In the genomic region with DNA sequence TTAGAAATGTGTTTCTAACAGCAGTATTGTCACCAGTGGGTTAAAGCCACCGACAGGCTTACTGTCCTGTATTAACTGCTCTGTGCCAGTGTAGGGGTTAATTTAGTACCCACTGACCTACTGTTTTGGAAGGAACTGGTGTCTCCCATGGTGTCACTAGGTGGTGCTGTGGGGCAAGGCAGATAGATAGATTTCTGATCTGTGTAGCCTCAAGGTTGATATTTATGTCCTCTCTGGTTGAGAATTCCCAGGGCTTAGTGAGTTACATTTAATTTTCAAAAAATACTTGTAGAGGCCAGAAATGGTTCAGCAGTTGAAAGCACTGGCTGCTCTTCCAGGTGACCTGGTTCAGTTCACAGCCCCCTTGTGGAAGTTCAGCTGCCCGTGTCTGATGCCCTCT, we compare ENCODE assay signal across 9 mouse cellular contexts. TPM values are rescaled to one million over a fixed set of nuclear protein-coding genes. Genes with fewer than 3 reads are reported as not detected.
DNase-seq lines count a peak whose midpoint lies in the region; ATAC-seq and TF ChIP-seq lines count a peak whose summit lies in the region.
"Had no signal": no experiment of that assay in that cellular context is flagged by ENCODE, and none has a peak within 500 bp of the region (broad histone marks: within the 10 kb centered on the region; RNA-seq: fewer than 3 reads in every experiment).

No protein-coding gene starts in this region.

- TF ChIP-seq CTCF in bone marrow, adult 2 months (IDR thresholded peaks at IDR 0.05; ENCODE audit: control insufficient read depth, insufficient read depth, low read length) = peak; percentile 36
- peak; percentile 17; the same call in 1 of the 2 replicates for TF ChIP-seq CTCF in small intestine, adult 2 months (IDR thresholded peaks at IDR 0.05; ENCODE audit: extremely low read depth, insufficient read length, insufficient replicate concordance, low read depth, low read length)

- peak; percentile 57 for DNase-seq in kidney, adult 9 months
- no peak for DNase-seq in kidney, adult 11 months
- DNase-seq in ES-E14 (ENCODE audit: low read depth, low spot score) = peak; percentile 49

- 64% methylated on average over 2 of the region's 2 CpGs for WGBS in bone marrow, adult 2 months
- 64% methylated on average over 2 of the region's 2 CpGs for WGBS in liver, embryonic 12.5 days (ENCODE audit: insufficient replicate concordance)
- WGBS in small intestine, adult 2 months = 67% methylated on average over 2 of the region's 2 CpGs
- WGBS in forebrain, embryonic 15.5 days = 75% methylated on average over 2 of the region's 2 CpGs

- H3K36me3 ChIP-seq in ES-E14 (ENCODE audit: control insufficient read depth, insufficient read depth, low read length, poor library complexity, severe bottlenecking) = peaks cover 51% of the 10 kb centered on the region
- peaks cover 85% of the 10 kb centered on the region for H3K36me3 ChIP-seq in liver, embryonic 12.5 days
- H3K36me3 ChIP-seq in small intestine, adult 2 months (ENCODE audit: control insufficient read depth, insufficient read depth, low read length) = peaks cover 19% of the 10 kb centered on the region
- H3K36me3 ChIP-seq in forebrain, embryonic 15.5 days = peaks cover 22% of the 10 kb centered on the region

- H3K4me2 ChIP-seq in liver, embryonic 12.5 days = peak overlapping the region; percentile 74; the same call in 1 of the 2 replicates
- H3K4me2 ChIP-seq in forebrain, embryonic 15.5 days (replicated peaks) = no peak overlapping the region
- H3K4me2 ChIP-seq: limb, embryonic 12.5 days had no signal

- in situ Hi-C loops in ES-E14 (cut with MboI; ENCODE audit: low sequenced_read_pairs in 2 of 2, unreplicated experiment in 2 of 2) = no loop called here

- no peak overlapping the region for H3K4me3 ChIP-seq in ES-E14 (ENCODE audit: insufficient read depth in 1 of 2, low read depth in 1 of 2, low read length in 2 of 2, poor library complexity in 1 of 2, severe bottlenecking in 1 of 2)
- H3K4me3 ChIP-seq in bone marrow, adult 2 months (replicated peaks; ENCODE audit: control insufficient read depth, low read depth, low read length) = no peak overlapping the region
- H3K4me3 ChIP-seq in liver, embryonic 12.5 days = no peak overlapping the region
- no peak overlapping the region for H3K4me3 ChIP-seq in small intestine, adult 2 months (ENCODE audit: low read depth, low read length)
- H3K4me3 ChIP-seq in forebrain, embryonic 15.5 days = no peak overlapping the region
- H3K4me3 ChIP-seq: limb, embryonic 12.5 days had no signal

- no peak overlapping the region for H3K27ac ChIP-seq in ES-E14 (ENCODE audit: insufficient read depth, low read depth, low read length, poor library complexity, severe bottlenecking)
- no peak overlapping the region for H3K27ac ChIP-seq in bone marrow, adult 2 months (ENCODE audit: control insufficient read depth, insufficient read depth, low read depth, low read length, poor library complexity)
- H3K27ac ChIP-seq in liver, embryonic 12.5 days = no peak overlapping the region
- H3K27ac ChIP-seq in small intestine, adult 2 months (ENCODE audit: insufficient read depth, low read depth, low read length) = no peak overlapping the region
- no peak overlapping the region for H3K27ac ChIP-seq in forebrain, embryonic 15.5 days (replicated peaks)
- H3K27ac ChIP-seq: limb, embryonic 12.5 days had no signal

- H3K9ac ChIP-seq in ES-E14 (ENCODE audit: insufficient read depth, low read depth, low read length, poor library complexity, severe bottlenecking) = no peak overlapping the region
- no peak overlapping the region for H3K9ac ChIP-seq in liver, embryonic 12.5 days
- H3K9ac ChIP-seq in forebrain, embryonic 15.5 days (replicated peaks) = no peak overlapping the region
- H3K9ac ChIP-seq: limb, embryonic 12.5 days had no signal

- no peaks in the 10 kb centered on the region for H3K27me3 ChIP-seq in liver, embryonic 12.5 days (replicated peaks)
- no peaks in the 10 kb centered on the region for H3K27me3 ChIP-seq in small intestine, adult 2 months (ENCODE audit: control insufficient read depth, insufficient read depth, low read length)
- no peaks in the 10 kb centered on the region for H3K27me3 ChIP-seq in forebrain, embryonic 15.5 days
- H3K27me3 ChIP-seq: limb, embryonic 12.5 days had no signal

- H3K9me3 ChIP-seq in ES-E14 (ENCODE audit: control insufficient read depth, insufficient read depth, low read depth, low read length) = no peaks in the 10 kb centered on the region
- no peaks in the 10 kb centered on the region for H3K9me3 ChIP-seq in liver, embryonic 12.5 days (replicated peaks)
- H3K9me3 ChIP-seq in forebrain, embryonic 15.5 days = no peaks in the 10 kb centered on the region
- H3K9me3 ChIP-seq: limb, embryonic 12.5 days had no signal

- no peaks in the 10 kb centered on the region; a peak in 1 of 4 replicates for H3K4me1 ChIP-seq in ES-E14 (ENCODE audit: control insufficient read depth in 2 of 2, insufficient read depth in 2 of 2, low read length in 2 of 2, poor library complexity in 1 of 2)
- no peaks in the 10 kb centered on the region for H3K4me1 ChIP-seq in bone marrow, adult 2 months (ENCODE audit: control insufficient read depth, insufficient read depth, low read length)
- peaks cover 42% of the 10 kb centered on the region for H3K4me1 ChIP-seq in liver, embryonic 12.5 days
- no peaks in the 10 kb centered on the region for H3K4me1 ChIP-seq in small intestine, adult 2 months (ENCODE audit: control insufficient read depth, insufficient read depth, insufficient read length, low read length)
- peaks cover 13% of the 10 kb centered on the region for H3K4me1 ChIP-seq in forebrain, embryonic 15.5 days

- TF ChIP-seq POLR2A in bone marrow, adult 2 months (IDR thresholded peaks at IDR 0.05; ENCODE audit: borderline replicate concordance, control insufficient read depth, low read depth, low read length) = no peak
- no peak for TF ChIP-seq POLR2A in small intestine, adult 2 months (IDR thresholded peaks at IDR 0.05; ENCODE audit: low read depth, low read length)

- peak; percentile 51 for ATAC-seq in frontal cortex, adult (ENCODE audit: low TSS enrichment)
- ATAC-seq in liver, embryonic 12.5 days = no peak
- ATAC-seq in forebrain, embryonic 15.5 days (replicated peaks) = no peak

TF ChIP-seq in ES-E14, 5 proteins besides CTCF, POLR2A, EP300 and RAD21:
- no peak for TF ChIP-seq ZNF384 (IDR thresholded peaks at IDR 0.05; ENCODE audit: low read depth, low read length)
- TF ChIP-seq CHD2 (IDR thresholded peaks at IDR 0.05; ENCODE audit: low read depth, low read length) = no peak

RNA-seq across cellular contexts. Expression of gene Dut, which starts 5.3 kb away (rescaled TPM):
- 123 and 158 TPM in 2 replicates for total RNA-seq in ES-E14 (2012; rRNA removed)
- polyA plus RNA-seq in bone marrow, adult 2 months (2011; ENCODE audit: insufficient read depth, insufficient read length, low replicate concordance, missing spikeins) = 93.9 and 94.2 TPM in 2 replicates
- polyA plus RNA-seq in liver, embryonic 12.5 days (2016; fragmentation: Nextera tagmentation; extraction: Ambion mirVana) = 199 and 210 TPM in 2 replicates
- polyA plus RNA-seq in small intestine, adult 2 months (2012; rRNA removed) = 13.4 and 20.7 TPM in 2 replicates
- polyA plus RNA-seq in forebrain, embryonic 15.5 days (2015; fragmentation: Nextera tagmentation; extraction: Ambion mirVana) = 105 and 118 TPM in 2 replicates
